Mouse (Mus musculus) B cell, adult 2 months (primary cell): ENCODE measurements around the gene Gm20807.
"Not testable (repeated sequence)": the region's sequence is repeated elsewhere in the genome, so short reads cannot be mapped to it uniquely, and the experiment has no call there.

Experiments
- DNase-seq, 2 experiments: peaks; one replicate each; pipeline ENCODE4 v3.0.0; 2022

Gene Gm20807

DNA sequence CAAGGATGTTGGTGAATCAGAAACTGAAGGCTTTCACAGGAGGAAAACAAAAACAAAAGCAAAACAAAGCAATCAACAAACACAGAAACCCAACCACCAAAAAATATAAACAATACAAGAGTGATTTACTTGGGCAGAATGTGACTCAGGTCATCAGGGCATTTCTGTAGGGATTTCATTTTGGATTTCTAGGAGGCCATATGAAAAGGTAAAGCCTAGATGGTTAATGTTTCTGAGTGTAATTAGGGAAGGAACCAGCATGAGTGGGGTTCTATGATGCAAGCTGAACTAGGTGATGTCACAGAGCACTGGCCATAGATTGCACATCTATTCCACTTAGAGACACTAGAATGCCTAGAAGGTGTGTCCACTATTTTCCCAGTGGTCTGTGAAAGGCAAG is at the start of gene Gm20807:
TSS of gene Gm20807 (plus strand) at position 301 of the 400 bp plus-strand sequence.
- not testable (repeated sequence) for DNase-seq
